Mouse (Mus musculus) A20 (cell line): ENCODE data around the gene Nuak2.

Source experiments
- DNase-seq: peaks from one replicate; pipeline ENCODE4 v3.0.0-alpha.2; 2011; ENCODE audit warnings: low read depth, low spot score

Gene Nuak2

GRCm38 (mm10) chr1:132376211-132377054 is 60.5 kb downstream of the Nuak2 start:
- no peak for DNase-seq

- DNase-seq = no peak
These were observed 61.1 kb downstream of the Nuak2 start for GRCm38 (mm10) chr1:132377055-132377365.

GRCm38 (mm10) chr1:132377811-132378210 is 61.9 kb downstream of the Nuak2 start:
- DNase-seq = no peak

GRCm38 (mm10) chr1:132380550-132381100 is 64.7 kb downstream of the Nuak2 start:
- no peak for DNase-seq

GRCm38 (mm10) chr1:132381929-132382328 is 66.0 kb downstream of the Nuak2 start:
- no peak for DNase-seq
